Mouse (Mus musculus): ENCODE measurements around the gene Ubxn10. TPM values are rescaled to one million over a fixed set of nuclear protein-coding genes. Genes with fewer than 3 reads are reported as not detected.

Ubxn10 gene
- polyA plus RNA-seq, 1 experiment from 2014 or later = 1.5 TPM

DNA sequence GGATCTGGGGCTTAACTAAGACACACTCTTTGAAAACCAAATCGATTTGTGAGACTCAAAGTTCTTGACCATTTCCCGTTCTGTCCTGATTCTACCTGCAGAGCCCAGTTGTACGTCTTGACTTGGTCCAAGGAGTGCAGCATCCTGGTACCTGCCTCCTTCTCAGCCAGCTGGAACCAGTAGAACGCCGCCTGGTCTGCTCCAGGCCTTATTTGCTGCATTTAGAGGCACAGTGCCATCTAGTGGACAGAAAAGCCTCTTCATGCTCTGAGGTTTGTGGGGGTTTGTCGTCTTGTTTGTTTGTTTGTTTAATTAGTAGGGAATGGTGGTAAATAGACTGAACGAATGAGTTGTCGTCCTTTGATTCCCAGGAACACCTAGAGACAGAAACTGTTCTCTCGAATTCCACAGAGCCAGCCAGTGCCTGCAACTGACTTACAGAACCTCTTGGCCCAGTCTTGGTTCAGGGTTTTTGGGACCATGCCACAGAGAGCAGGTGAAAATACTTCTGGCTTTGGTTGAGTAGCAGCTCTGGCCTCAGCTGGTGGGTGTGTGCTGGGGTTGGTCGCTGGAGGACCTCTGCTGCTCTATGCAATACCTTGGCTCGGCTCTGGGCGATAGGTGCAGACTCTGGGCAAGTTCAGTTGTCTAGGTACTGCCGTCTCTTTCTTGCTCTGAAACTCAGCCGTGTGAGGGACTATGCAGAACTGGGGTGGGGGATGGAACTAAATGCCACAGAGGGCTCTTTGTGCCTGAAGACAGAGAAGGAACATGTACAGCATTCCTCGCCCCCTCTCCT, 36.6 kb downstream of the Ubxn10 start:
- DNase-seq (ENCODE audit: low spot score, missing footprints) (peak; percentile 92), ATAC-seq (ENCODE audit: low FRiP score) (peak; percentile 48; the same call in 1 of the 2 replicates)
- no peaks in the 10 kb centered on the region for H3K4me1 ChIP-seq (ENCODE audit: control insufficient read depth, insufficient read depth, low read length)
- WGBS = 28% methylated on average over 15 of the region's 15 CpGs
- no peaks in the 10 kb centered on the region for H3K27me3 ChIP-seq (ENCODE audit: control insufficient read depth, insufficient read depth, low read length)
- no peak overlapping the region for H3K4me2 ChIP-seq
- no peak overlapping the region for H3K9ac ChIP-seq (ENCODE audit: low read length)
- no peak overlapping the region for H3K4me3 ChIP-seq (ENCODE audit: low read depth, low read length)
- H3K27ac ChIP-seq (ENCODE audit: low read depth, low read length) = no peak overlapping the region
- no peaks in the 10 kb centered on the region for H3K9me3 ChIP-seq (ENCODE audit: control insufficient read depth, low read length)
- H3K36me3 ChIP-seq (ENCODE audit: control insufficient read depth, insufficient read depth, low read length) = no peaks in the 10 kb centered on the region

DNA sequence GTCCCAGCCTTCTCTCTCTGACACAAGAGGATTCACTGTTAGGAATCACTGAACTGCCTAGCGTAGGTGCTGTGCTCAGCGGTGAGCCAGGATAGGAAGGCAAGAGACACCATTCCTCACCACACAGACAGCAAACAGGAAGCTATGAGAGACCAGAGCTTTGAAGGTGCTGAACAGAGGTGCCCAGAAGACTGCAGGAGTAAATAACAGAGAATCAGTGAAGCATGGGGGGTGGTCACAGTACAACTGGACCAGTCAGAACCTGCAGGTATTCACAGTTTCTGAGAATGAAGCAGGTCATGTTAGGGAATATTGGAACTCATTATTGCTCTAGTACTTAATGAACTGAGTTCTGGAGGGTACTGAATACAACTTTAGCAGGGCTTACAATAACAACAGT, 38.7 kb downstream of the Ubxn10 start:
- 57% methylated on average over 2 of the region's 2 CpGs for WGBS
- Histone ChIP-seq H3K27ac (ENCODE audit: low read depth, low read length) (no peak overlapping the region), H3K36me3 (ENCODE audit: control insufficient read depth, insufficient read depth, low read length) (no peaks in the 10 kb centered on the region), H3K27me3 (ENCODE audit: control insufficient read depth, insufficient read depth, low read length) (no peaks in the 10 kb centered on the region), H3K9me3 (ENCODE audit: control insufficient read depth, low read length) (no peaks in the 10 kb centered on the region), H3K4me3 (ENCODE audit: low read depth, low read length) (no peak overlapping the region), H3K4me1 (ENCODE audit: control insufficient read depth, insufficient read depth, low read length) (peaks cover 7% of the 10 kb centered on the region; the same call in 1 of the 2 replicates), H3K4me2 (no peak overlapping the region), H3K9ac (ENCODE audit: low read length) (no peak overlapping the region)
- no peak for ATAC-seq (ENCODE audit: low FRiP score)
- peak; percentile 12 for DNase-seq (ENCODE audit: low spot score, missing footprints)

DNA sequence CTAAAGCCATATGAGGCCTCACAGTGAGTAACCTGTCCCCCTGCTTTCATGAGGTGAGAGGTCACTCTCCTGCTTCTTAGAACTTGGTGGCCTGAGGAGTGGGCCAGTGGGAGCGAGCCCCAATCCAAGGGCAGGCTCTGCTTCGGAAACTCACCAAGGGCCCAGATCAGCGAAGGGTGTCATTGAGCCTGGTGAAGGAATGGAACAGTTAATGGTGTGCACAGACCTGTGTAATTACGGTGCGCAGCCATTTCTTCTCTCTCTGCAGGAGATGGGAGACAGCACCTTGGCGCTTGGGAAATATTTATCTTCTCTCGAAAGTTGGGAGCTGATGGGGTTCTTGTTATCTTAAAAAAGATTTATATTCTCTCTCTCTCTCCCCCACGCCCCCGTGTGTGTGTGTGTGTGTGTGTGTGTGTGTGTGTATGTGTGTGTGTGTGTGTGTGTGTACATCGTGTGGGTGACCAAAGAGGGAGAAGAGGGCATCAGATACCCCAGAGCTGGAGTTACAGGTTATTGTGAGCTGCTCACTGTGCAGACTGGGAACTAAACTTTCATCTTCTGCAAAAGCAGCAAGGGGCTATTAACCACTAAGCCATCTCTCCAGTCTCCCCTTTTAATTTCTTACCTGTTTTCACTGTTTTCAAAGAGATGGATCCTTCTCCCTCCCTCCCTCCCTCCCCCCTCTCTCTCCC, 39.7 kb downstream of the Ubxn10 start:
- no peak overlapping the region for H3K9ac ChIP-seq (ENCODE audit: low read length)
- no peak overlapping the region for H3K27ac ChIP-seq (ENCODE audit: low read depth, low read length)
- no peaks in the 10 kb centered on the region for H3K9me3 ChIP-seq (ENCODE audit: control insufficient read depth, low read length)
- WGBS = 46% methylated on average over 10 of the region's 10 CpGs
- H3K4me1 ChIP-seq (ENCODE audit: control insufficient read depth, insufficient read depth, low read length) = peaks cover 11% of the 10 kb centered on the region; the same call in 1 of the 2 replicates
- no peaks in the 10 kb centered on the region for H3K27me3 ChIP-seq (ENCODE audit: control insufficient read depth, insufficient read depth, low read length)
- H3K36me3 ChIP-seq (ENCODE audit: control insufficient read depth, insufficient read depth, low read length) = no peaks in the 10 kb centered on the region
- H3K4me3 ChIP-seq (ENCODE audit: low read depth, low read length) = no peak overlapping the region
- no peak for ATAC-seq (ENCODE audit: low FRiP score)
- H3K4me2 ChIP-seq = no peak overlapping the region
- DNase-seq (ENCODE audit: low spot score, missing footprints) = peak; percentile 39

DNA sequence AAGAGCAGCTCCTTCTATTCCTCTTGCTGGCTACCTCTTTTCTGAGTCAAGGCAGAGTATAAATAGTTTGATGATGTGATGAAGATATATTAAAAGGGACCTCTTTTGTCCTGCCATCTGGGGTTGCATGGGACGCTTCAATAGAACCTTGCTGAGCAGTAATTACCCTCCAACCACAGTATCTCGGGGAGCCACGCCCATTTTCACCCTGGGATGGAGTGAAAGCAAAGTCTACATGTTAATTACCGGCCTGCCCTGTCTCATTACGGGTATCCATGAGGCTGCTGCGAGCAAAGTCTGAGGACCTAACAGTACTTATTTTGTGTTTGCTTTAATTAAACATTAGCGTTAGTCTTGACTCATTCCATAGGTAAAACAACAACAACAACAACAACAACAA, 40.2 kb downstream of the Ubxn10 start:
- no peaks in the 10 kb centered on the region for H3K9me3 ChIP-seq (ENCODE audit: control insufficient read depth, low read length)
- H3K4me1 ChIP-seq (ENCODE audit: control insufficient read depth, insufficient read depth, low read length) = peaks cover 16% of the 10 kb centered on the region
- ATAC-seq (ENCODE audit: low FRiP score) = no peak
- no peaks in the 10 kb centered on the region for H3K36me3 ChIP-seq (ENCODE audit: control insufficient read depth, insufficient read depth, low read length)
- no peak overlapping the region for H3K4me3 ChIP-seq (ENCODE audit: low read depth, low read length)
- no peak overlapping the region for H3K9ac ChIP-seq (ENCODE audit: low read length)
- H3K27me3 ChIP-seq (ENCODE audit: control insufficient read depth, insufficient read depth, low read length) = no peaks in the 10 kb centered on the region
- WGBS = 27% methylated on average over 7 of the region's 7 CpGs
- peak; percentile 75 for DNase-seq (ENCODE audit: low spot score, missing footprints)
- H3K4me2 ChIP-seq = no peak overlapping the region
- H3K27ac ChIP-seq (ENCODE audit: low read depth, low read length) = no peak overlapping the region

DNA sequence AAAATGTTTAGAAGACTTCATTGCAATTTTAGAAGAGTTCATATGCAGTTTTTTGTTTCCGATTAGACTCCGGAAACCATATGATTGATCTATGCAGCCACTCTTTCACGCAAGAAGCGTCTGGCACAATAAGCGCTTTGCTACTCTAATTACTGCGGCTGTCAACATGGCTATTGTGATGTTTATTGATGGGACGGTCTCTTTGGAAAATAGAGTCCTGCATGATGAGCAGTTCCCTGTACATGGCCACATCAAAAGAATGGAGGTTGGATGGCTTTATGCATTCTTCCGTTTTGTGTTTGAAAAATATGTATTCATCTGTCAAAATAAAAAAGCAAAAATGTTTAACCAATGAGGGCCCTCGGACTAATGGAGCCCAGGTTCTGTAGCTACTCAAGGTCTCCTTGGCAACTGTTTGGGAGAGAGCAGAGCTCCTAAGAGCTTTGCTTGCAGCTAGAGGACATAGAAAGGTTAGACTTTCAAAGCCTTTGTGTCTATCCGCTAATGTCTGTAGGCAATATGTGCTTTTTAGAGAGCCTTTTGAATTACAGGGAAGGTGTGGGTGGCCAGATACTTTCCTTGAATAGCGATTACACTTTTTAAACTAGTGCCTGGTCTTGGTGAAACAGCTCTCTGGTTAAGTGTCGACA, 43.8 kb downstream of the Ubxn10 start:
- Histone ChIP-seq H3K4me1 (ENCODE audit: control insufficient read depth, insufficient read depth, low read length) (peaks cover 36% of the 10 kb centered on the region), H3K9ac (ENCODE audit: low read length) (no peak overlapping the region), H3K9me3 (ENCODE audit: control insufficient read depth, low read length) (no peaks in the 10 kb centered on the region), H3K4me3 (ENCODE audit: low read depth, low read length) (no peak overlapping the region), H3K4me2 (no peak overlapping the region), H3K36me3 (ENCODE audit: control insufficient read depth, insufficient read depth, low read length) (no peaks in the 10 kb centered on the region), H3K27me3 (ENCODE audit: control insufficient read depth, insufficient read depth, low read length) (no peaks in the 10 kb centered on the region), H3K27ac (ENCODE audit: low read depth, low read length) (no peak overlapping the region)
- DNase-seq (ENCODE audit: low spot score, missing footprints) (peak; percentile 68), ATAC-seq (ENCODE audit: low FRiP score) (no peak)
- 35% methylated on average over 12 of the region's 12 CpGs for WGBS

DNA sequence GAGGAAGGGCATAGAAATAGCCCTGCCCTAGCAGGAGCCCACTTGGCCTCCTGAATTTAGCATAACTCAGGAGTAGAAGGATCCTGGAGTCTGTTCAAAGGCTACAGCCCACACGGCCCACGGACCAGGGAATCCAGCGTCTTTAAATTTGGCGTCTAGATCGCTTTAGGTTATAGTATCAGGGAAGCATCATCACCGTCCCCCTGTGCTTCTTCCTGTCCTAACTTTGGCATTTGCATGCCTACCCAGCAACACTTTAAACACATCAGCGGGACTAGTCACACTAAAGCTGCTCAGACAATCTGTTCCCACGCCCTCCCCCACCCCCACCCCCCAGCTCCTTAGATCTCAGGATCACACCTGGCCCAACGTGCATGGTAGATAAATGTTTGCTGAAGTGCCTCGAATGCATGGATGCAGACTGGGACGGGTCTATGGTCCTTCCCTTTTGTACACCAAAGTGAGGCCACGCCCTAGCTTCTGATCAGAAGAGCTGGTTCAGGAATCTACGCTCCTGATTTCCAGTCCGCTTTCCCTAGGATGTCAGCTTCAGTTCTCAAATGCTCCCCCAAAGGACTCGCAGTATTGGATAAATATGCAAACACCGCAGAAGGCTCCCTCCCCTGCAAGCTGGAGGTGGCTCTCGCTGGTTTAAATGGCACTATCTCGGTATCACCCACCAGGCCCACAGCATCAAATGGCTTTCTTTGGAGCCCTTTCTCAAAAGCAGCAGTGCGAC, 45.4 kb downstream of the Ubxn10 start:
- Histone ChIP-seq H3K27ac (ENCODE audit: low read depth, low read length) (no peak overlapping the region), H3K9me3 (ENCODE audit: control insufficient read depth, low read length) (no peaks in the 10 kb centered on the region), H3K9ac (ENCODE audit: low read length) (no peak overlapping the region), H3K27me3 (ENCODE audit: control insufficient read depth, insufficient read depth, low read length) (no peaks in the 10 kb centered on the region), H3K4me1 (ENCODE audit: control insufficient read depth, insufficient read depth, low read length) (peaks cover 36% of the 10 kb centered on the region), H3K4me2 (no peak overlapping the region), H3K4me3 (ENCODE audit: low read depth, low read length) (no peak overlapping the region), H3K36me3 (ENCODE audit: control insufficient read depth, insufficient read depth, low read length) (no peaks in the 10 kb centered on the region)
- 14% methylated on average over 19 of the region's 19 CpGs for WGBS
- DNase-seq (ENCODE audit: low spot score, missing footprints) (peak; percentile 74), ATAC-seq (ENCODE audit: low FRiP score) (no peak)

DNA sequence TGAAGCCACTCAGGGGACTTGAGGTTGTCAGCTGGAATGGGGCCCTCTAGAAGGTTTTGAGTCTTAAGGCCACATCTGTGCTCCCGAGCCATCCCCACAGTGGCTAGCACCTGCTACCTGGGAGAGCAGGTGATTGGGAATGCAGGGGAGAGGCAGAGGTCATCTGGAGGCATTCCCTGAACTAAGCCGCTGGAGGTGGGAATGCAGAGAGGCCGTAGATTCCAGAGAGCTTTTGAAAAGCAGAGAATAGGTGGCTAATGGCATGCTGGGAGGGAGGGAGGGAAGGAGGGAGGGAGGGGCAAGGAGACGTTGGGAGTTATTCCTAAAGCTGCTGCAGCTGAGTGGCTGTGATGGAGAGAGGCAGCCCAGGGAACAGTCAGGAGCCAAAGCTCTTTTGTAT, 46.4 kb downstream of the Ubxn10 start:
- ATAC-seq (ENCODE audit: low FRiP score) (no peak), DNase-seq (ENCODE audit: low spot score, missing footprints) (peak; percentile 84)
- 3% methylated on average over 4 of the region's 4 CpGs for WGBS
- Histone ChIP-seq H3K4me1 (ENCODE audit: control insufficient read depth, insufficient read depth, low read length) (peaks cover 36% of the 10 kb centered on the region), H3K36me3 (ENCODE audit: control insufficient read depth, insufficient read depth, low read length) (no peaks in the 10 kb centered on the region), H3K9ac (ENCODE audit: low read length) (no peak overlapping the region), H3K27ac (ENCODE audit: low read depth, low read length) (no peak overlapping the region), H3K4me3 (ENCODE audit: low read depth, low read length) (no peak overlapping the region), H3K4me2 (no peak overlapping the region), H3K27me3 (ENCODE audit: control insufficient read depth, insufficient read depth, low read length) (no peaks in the 10 kb centered on the region), H3K9me3 (ENCODE audit: control insufficient read depth, low read length) (no peaks in the 10 kb centered on the region)

DNA sequence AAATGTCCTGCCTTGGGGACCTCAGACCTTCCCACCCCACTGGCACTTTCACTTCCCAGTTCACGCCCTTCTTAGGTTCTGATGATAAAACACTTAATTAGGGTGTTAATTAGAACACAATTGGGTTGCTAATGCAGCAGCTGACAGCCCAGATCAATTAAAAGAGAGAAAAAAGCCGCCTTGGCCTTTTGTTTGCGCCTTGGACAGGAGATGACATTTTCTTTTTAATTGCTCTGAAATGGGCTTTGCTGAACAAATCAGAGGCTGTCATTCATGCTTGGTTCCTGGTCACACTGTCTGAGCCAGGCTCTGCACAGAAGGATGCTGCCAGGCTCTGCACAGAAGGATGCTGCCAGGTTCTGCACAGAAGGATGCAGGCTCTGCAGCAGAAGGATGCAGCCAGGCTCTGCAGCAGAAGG, 47.9 kb downstream of the Ubxn10 start:
- no peaks in the 10 kb centered on the region for H3K36me3 ChIP-seq (ENCODE audit: control insufficient read depth, insufficient read depth, low read length)
- H3K4me1 ChIP-seq (ENCODE audit: control insufficient read depth, insufficient read depth, low read length) = peaks cover 36% of the 10 kb centered on the region
- DNase-seq (ENCODE audit: low spot score, missing footprints) (no peak), ATAC-seq (ENCODE audit: low FRiP score) (no peak)
- 19% methylated on average over 3 of the region's 3 CpGs for WGBS
- H3K9me3 ChIP-seq (ENCODE audit: control insufficient read depth, low read length) = no peaks in the 10 kb centered on the region
- no peak overlapping the region for H3K9ac ChIP-seq (ENCODE audit: low read length)
- no peak overlapping the region for H3K27ac ChIP-seq (ENCODE audit: low read depth, low read length)
- H3K27me3 ChIP-seq (ENCODE audit: control insufficient read depth, insufficient read depth, low read length) = no peaks in the 10 kb centered on the region
- no peak overlapping the region for H3K4me3 ChIP-seq (ENCODE audit: low read depth, low read length)
- H3K4me2 ChIP-seq = no peak overlapping the region
